Mouse (Mus musculus) 3T3-L1 (cell line): Measurements from ENCODE around the gene Sirt2.
A peak's percentile ranks its signal among the peaks of the same experiment; 100 is the strongest.

Experiments
- DNase-seq: peaks from one replicate; pipeline ENCODE4 v3.0.0-alpha.2; 2015; ENCODE audit warnings: low read depth, low spot score

Sirt2 gene

DNA sequence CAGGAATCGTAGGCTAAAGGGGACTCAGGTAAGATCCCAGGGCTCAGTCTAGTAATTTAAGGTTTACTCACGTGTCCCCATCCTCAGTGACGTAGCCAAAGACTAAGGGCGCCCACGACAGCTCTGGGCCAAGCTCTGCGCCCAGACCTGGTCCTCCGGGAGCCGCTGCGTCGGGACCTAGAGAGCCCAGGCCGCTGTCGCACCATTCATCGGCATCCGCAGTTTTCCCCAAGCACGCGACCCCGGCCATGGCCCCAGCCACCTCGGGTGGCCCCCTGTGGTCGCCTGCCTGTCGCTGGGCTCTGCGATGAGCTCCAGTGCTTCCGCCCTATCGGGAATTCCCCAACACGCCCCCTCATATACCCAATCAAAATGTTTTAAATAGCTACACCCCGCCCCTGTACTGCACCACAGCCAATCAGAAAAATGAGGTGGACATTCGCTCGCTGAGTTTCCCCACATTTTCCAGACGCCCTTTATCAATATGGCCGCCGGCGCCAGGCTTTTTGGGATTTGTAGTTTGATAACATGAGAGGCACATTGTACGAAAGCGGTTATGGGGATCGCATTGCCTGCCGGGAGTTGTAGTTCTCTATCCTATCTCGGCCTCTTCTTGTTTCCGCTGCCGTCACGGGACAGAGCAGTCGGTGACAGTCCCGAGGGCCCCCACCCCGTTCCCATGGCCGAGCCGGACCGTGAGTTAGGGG is at the start of gene Sirt2:
Sirt2 (plus strand) TSS at position 563 of the 707 bp plus-strand sequence.
- peak; percentile 99 for DNase-seq

DNA sequence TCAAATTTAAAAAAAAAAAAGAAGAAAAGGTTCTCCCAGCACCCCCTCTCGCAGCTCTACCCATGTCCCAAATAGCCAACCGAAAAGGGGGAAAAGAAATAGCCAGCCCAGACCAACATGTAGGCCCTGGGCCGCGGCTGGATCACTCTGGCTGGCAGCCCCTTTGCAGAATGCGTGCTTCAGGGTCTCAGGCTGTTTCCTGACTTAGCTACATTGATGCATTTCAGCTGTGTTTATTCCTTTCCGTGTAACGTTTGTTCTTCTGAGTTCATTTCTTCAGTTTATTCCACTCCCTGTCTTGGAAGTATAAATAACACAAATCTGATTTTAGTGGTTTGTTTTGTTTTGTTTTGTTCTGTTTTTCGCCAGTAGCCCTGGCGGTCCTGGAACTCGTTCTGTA is 48.8 kb upstream of the Sirt2 start:
- DNase-seq: no peak

DNA sequence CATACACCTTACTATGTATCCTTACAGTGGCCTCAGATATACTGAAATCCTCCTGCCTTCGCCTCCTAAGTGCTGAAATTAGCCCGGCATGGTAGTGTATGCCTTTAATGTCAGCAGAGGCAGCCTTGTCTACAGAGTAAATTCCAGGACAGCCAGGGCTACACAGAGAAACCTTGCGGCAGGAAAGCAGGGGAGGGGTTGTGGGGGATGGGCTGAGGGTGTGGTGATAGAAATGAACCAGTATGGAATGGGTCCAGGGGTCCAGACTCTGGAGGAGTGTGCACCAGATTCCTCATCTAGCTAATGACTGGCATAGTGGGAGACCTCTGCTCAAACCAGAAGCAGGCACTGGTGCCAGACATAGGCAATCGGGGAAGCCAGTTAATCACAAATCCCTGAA is 47.4 kb upstream of the Sirt2 start:
- DNase-seq: no peak

DNA sequence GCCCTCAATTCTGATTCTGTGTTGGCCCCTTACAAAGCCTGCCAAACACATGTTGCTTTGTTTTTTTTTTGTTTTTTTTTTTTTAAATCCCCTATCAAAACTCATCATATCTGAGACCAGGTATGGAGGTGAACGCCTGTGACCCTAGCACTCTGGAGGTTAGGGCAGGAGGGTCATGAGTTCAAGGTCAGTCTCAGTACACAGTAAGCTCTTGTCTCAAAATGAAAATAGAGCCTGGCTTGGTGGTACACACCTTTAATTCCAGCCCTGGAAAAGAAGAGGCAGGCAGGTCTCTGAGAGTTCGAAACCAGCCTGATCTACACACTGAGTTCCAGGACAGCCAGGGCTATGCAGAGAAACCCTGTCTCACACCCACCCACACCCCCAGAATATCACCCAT is 46.9 kb upstream of the Sirt2 start:
- no peak for DNase-seq

DNA sequence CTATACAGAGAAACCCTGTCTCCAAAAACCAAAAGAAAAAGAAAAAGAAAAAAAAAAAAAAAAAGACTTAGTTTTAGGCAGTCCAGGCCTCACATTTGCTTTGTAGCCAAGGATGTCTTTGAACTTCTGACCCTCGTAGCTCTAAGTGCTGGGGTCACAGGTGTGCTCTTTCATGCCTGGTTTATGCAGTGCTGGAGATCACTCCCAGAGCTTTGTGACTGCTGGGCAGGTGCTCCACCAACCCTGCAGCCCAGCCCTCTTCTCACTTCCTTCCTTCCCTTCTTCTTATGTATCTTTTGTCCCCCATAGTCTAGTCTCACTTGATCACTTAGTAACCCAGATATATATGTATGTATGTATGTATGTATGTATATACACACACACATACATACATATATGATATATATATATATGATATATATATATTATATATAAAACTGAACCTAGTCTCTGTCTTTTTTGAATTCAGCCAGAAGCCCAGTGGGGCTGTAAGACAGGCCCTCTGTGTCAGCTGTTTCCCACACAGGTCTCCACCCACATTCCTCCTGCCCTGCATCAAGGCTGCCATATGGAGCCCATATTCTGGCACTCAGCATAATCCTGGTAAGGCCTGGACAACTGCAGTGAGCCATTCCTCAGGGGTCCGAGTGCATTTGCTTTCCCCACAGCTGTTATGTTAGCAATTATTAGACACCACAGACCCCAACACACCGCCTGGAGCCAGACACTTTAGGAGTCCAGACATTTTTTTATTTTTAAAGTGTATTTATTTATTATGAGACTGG is 45.6 kb upstream of the Sirt2 start:
- peak; percentile 68 for DNase-seq

DNA sequence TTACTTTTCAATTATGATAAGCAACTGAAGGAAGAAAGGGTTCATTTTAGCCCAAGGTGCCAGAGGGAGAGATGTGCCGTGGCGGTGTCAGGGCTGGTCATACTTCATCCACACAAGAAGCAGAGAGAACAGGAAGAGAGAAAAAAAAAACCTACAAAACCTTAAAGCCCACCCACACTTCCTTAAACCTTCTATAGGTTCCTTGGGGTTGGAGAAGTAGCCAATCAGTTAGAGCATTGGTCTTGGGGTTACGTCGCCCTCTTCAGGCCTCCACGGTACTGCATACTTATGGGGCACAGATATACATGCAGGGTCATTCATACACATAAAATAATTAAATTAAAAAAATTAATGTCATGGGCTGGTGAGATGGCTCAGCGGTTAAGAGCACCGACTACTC is 44.5 kb upstream of the Sirt2 start:
- DNase-seq: no peak

DNA sequence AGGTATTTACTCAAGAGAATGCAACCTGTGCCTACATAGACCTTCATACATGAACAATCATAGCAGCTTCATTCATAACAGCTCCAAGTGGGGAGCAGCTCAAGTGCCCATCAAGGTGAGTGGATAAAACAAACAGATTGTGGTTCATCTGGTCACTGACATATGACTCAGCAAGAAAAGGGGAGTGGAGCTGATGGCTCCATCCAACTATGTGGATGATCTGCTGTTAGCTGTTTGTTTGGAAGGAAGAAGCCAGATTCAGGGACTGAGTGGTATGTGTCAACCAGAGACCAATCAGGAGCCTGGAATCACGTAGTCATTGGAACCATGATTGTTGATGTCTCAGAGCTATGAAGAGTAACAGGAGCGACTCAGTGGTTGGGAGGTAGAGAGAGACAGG is 41.9 kb upstream of the Sirt2 start:
- DNase-seq: peak; percentile 23

DNA sequence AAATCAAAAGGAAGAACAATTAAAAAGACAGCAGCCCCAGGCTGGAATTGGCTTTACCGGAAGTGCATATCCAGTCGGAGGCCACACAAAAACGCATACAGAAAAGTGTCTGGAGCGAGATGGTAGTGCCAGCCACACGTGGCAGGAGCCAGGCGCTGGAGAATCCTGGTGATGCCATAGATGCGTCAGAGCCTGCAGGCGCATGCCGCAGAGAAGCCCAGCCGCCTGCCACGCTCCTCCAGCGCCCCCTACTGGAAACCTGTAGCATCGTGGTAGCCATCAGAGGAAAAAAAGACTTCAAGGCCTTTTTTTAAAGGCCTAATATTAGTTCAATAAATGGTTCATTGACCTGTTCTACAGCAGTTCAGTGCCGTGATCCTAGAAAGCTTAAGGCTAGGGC is 39.9 kb upstream of the Sirt2 start:
- peak; percentile 67 for DNase-seq

DNA sequence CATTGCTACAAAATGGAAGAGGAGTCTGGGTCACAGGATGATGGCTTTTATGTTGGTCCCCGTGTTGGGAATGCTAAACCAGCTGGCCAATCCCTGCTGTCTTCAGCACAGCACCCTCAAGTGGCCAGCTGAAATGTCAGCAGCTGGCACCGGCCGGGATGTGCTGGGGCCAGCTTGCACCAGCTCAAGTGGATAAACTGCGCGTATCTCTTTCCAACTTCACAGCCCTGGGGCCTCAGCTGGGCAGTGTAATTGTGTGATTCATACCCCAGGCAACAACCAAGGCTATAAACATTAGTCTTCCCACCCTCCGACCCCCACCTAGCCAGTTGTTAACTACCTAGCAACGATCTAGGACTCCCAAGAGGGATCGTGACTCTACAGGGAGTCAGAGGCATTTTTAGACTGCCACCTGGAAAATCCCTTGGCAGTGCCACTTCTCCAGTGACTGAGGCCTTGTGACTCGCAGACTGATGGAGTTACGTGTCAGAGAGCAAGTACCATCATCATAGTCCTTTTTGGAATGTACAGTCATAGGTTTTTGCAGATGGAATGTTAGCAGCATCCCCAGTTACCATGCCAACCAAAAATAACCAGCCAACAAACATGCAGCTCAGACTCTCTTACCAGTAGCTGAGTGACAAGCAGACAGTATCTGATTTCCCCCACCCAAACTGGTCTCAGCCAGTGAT is 38.7 kb upstream of the Sirt2 start:
- peak; percentile 74 for DNase-seq

DNA sequence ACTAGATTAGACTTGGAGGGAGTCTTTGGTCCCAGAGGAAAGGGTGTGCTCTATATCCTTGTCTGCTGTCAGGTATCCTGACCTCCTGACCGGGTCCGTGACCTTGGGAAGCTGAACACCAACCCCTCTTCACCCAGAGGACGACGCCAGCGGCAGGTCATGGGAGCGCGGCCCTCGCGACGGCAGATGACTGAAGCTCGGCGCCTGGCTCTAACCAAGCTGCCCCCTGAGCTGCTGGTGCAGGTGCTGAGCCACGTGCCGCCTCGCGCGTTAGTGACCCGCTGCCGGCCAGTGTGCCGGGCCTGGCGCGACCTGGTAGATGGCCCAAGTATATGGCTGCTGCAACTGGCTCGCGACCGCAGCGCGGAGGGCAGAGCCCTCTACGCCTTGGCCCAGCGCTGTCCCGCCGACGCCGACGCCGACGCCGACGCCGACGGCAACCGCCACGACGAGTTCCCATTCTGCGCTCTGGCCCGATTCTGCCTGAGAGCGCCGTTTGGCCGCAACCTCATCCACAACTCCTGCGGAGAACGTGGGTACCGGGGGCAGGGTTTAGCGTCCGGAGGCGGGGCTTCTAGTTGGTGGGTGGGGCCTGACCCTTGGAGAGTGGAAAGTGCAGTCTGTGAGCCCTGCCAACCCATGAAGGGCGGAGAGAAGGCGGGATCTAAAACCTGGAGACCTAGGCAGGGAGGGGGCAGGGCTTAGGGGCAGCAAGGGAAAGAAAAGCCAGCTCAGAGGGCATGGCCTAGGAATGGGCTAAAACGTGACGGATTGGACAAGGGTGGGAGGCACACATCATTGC is 34.0 kb upstream of the Sirt2 start:
- no peak for DNase-seq

DNA sequence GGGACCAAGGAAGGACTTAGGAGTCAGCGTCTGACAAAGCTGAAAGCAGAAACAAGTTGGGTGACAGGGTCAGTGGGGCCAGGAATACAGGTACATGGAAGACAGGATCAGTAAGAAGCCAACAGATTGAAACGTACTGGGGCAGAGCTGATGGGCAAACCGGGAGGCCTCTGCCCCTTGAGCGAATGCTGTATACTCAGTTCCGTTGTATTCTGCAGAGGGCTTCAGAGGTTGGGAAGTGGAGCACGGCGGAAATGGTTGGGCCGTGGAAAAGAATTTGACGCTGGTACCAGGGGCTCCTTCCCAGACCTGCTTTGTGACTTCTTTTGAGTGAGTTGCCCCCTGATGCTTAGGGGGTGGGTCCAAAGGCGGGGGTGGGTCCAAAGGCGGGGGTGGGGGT is 33.3 kb upstream of the Sirt2 start:
- no peak for DNase-seq

DNA sequence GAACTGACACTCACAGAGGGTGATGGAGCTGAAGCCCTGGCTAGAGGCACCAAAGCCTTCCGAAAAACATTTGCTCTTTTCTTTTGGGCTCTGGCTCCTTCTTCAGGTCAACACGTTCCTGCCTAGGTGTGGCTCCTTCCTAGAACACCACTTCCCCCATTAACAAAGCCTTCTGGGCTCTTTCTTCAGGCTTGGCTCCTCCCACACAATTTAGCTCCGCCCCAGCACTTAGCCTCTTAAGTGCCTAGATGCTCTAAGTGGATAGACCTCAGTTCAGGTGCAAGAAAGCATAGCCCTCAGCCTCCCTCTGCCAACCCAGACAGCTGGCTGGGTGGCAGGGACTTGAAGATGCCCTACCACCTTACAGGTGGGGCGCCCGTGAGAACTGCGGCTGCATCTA is 30.8 kb upstream of the Sirt2 start:
- no peak for DNase-seq

DNA sequence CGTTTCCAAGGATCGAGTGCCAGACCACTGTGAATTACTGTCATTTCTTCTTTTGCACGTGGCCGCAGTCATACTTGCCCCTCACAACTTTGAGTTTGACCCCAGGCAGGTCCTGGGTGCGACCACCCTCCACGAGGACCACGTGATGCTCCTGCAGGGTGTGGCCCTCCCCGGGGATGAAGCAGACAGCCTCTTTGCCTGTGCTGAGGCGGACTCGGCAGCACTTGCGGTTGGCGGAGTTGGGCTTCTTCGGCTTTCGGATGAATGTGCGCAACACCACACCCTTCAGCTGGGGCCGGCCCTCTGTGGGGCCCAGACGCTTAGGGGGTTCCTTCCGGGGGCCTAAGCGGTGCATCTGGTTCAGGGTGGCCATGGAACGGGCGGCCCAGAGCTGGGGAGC is 26.7 kb upstream of the Sirt2 start:
- DNase-seq: no peak

DNA sequence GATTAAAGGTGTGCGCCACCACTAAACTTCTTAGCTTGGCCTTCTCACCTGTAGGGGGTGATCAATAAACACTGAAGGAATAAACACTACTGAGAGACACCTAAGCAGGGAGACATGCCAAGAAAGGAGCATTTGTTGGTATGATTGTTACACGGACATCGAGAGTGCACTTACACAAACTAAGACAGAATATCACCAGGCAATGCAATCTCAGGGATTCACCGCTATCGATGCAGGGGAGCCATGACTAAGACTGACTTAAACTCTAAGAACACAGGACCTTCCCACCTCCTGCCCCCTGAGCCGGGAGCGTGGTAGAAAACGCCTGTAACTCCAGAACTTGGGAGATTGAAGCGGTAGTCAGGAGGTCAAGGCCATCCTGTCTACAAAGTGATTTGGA is 25.6 kb upstream of the Sirt2 start:
- peak; percentile 36 for DNase-seq

DNA sequence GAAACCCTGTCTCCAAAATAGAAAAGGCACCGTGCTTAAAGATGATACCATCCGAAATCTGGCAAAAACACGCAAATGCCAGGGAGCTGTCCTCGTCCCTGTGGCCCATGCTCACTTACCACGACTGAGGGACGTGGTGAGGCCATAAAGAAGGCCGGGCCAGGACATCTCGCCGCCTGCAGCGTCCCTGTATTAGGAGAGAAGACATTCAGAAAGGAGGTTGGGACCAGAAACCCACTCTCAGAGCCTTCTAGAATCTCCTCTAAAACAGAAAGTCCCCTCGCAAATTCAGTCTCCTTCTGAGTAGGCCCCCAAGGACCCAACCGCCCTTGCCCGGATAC is 25.2 kb upstream of the Sirt2 start:
- DNase-seq: no peak

DNA sequence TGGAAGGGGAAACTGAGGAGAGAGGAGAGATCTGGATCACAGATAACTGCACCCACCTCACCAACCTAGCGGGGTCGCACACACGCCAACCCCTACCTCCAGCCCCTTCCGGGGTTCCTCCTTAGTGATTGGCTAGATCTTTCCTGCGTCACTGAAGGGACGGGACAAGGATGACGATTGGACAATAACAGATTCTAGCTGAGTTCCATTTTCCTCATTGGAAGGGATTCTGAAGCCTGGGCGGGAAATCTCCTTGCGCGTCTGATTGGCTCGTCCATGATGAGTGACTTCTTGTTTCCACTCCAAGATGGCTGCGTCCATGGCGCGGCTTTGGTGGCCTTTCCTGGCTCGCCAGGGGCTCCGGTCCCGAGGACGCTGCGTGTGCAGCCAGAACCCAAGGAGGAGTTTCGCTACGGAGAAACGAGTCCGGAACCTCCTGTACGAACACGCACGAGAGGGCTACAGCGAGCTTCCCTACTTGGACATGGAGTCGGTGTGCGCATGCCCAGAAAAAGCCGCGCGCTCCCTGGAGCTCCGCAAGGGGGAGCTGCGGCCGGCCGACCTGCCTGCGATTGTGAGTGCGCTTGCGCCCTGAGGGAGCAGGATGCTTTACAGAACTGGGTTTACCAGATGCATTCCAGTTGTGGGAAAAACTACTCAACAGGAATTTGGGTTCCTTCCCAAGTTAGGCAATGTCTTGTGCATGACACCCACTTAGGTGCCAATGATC is 24.7 kb upstream of the Sirt2 start, which contains the start of the genes Mrps12 and Sars2:
Mrps12 (minus strand) TSS at position 112 of the 730 bp plus-strand sequence.
Sars2 (plus strand) TSS at position 284 of the 730 bp plus-strand sequence.
- peak; percentile 98 for DNase-seq

DNA sequence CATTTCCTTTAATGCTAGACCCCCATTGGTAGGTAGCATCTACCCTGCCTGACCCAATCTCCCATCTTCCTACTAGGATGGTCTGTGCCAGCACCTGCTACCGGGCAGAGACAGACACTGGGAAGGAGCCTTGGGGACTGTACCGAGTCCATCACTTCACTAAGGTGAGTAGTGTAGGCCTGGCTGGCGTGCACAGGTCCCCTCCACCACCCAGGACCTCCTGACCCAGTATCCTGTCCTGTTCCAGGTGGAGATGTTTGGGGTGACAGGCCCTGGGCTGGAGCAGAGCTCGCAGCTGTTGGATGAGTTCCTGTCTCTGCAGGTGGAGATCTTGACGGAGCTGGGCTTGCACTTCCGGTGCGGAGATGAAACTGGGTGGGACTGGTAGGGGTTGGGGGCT is 16.6 kb upstream of the Sirt2 start:
- no peak for DNase-seq

DNA sequence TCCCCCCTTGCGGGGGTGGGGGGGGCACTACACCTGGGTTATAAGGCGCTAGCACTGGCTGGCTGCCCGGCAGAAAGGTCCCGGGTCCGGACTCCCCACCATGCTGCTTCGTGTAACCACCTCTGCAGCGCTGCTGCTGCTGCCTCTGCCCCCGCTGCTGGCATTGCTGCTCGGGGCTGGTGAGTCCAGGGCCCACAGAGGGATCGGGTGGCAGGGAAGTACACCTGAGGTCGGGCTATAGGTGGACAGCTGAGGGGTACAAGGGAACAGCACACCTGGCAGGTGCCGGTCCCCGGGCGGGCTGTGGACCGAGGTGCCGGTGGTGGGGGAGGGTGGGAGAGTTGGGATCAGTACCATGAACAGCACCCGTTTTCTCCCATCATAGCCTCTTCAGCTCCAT is 10.5 kb upstream of the Sirt2 start, which contains the start of gene Ccer2:
Ccer2 (plus strand) TSS at position 96 of the 400 bp plus-strand sequence.
- no peak for DNase-seq

DNA sequence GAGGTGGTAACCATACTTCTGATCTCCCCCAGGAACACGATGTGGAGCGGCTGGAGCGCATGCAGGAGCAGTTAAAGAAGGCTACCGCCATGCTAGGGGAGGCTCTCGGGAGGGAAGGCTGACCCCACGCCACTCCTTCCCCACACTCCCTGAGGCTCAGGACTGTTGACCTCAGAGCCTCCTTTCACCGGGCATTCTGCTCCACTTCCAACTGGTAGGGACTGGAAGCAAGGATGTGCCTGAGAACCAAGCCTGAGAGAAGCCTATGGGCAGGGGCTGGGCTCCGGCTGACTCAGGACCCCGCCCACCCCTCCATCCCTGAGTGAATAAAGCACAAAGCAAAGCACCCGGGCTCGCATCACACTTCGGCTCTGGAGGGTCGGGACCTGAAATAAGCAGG is 7.9 kb upstream of the Sirt2 start:
- DNase-seq: no peak

DNA sequence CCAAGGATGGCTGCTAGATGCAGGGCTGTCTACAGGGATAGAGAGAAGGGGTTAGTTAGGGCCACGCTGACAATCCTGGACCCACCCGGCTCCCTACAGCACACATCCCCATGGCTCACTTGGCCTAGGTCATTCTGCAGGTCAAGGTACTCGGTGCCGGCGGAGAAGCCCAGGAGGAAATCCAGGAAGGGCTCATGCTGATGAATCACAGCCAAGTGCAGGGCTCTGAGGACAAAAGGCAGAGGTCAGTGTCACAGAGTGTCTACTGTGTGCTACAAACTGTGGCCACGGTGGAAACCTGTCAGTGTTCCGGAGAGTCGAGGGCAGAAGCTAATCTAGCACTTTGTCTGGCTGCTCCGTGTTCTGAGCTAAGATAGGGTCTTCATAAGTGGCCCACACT is 4.6 kb upstream of the Sirt2 start:
- no peak for DNase-seq

DNA sequence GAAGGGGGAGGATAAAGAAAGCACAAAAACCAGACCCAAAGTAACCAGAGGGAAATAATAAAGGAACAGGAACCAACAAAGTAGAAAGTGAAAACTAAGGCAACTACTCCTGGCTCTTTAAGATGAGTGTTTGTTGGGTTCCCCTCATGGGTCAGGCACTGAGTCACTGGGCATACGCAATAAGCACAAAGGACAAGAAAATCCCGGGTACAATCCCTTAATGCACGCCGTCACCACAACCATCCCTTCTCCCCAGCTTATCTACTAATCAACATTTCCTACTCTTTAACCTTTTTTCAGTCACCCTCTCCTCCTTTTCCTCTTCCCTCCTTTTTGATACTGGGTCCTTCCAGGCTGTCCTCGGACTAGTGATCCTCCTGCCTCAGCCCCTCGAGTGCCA is 1.3 kb upstream of the Sirt2 start:
- DNase-seq: peak; percentile 27
